Mouse (Mus musculus) c-Kit-positive CD71-positive TER-119-positive erythroid progenitor cells, embryonic 14.5 days (primary cell): ENCODE results near the gene Mapt.

Experiments
- DNase-seq: peaks from one replicate; pipeline ENCODE4 v3.0.0-alpha.2; 2013; ENCODE audit warnings: low spot score

The Mapt gene

DNA sequence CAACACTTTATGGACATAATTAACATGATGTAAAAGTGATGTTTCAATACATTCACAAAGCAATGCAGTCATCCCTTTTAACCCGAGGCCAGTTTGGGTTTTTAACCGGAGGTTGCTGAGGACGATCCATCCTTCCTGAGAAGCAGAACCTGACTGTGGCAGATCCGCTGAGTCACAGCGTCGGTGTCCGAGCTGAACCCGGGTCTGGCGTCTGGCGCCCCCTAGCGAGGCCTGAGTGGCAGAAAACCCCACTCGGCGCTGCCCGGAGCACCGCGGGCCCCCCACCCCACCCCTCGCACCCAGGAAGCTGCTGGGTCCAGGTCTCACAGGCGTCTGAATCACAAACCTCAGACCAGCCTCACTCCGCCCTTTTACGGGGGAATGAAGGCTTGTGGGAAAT lies 47.0 kb downstream of the Mapt start:
- DNase-seq: peak; percentile 44

DNA sequence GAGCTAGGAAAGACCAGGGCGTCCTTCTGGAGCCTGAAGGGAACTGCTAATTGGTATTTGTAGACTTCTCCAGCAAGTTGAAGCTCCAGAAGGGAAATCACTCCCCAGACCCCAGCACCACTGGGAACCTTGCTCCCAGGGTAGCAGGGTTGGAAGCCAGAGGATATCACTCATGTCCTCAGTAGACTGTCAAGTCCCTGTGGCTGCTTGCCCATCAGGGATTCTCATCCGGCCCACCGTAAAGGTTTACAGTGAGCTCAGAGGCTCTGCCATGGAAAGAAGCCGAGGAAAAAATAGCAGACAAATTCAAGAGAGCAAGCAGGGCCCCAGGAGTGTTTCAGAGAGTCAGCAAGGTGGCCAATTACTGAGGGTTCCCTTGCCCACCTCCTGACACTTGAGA lies 47.9 kb downstream of the Mapt start:
- DNase-seq: no peak

DNA sequence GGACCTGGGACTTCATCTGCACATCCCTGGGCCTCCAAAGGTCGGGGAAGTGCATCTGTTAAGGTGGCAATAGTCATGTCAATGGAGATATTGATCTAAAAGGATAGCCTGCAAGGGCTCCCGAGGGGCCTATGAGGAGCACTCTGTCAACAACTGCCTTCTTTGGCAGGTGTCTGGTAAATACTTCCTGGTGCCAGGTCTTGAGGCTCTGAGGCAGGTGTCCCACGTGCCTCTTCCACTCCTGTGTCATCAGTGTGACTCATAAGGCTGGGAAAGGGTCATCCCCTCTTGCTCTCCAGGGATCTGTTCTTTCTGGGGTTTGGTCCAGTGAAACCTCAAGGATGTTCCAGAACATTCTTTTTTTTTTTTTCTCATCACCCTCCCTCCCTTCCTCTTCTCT lies 48.3 kb downstream of the Mapt start:
- DNase-seq: no peak

DNA sequence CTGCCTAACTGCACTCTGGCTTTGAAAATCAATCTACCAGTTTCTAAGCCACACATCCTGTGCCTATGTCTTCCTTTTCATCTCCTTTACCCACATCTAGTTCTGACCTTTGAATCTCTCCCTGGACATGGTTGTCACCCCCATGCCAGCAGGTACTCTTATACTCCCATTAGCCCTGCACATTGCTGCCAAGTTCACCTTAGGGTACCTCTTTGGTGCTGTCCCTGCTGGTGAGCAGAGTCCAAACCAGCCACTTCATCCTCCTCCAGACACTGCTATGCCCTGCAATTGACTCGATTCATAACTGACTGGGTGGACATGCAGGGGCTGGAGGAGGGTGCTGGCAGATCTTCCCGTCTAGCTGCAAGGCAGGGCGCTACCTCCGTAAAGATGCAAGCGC lies 50.3 kb downstream of the Mapt start:
- DNase-seq: no peak

DNA sequence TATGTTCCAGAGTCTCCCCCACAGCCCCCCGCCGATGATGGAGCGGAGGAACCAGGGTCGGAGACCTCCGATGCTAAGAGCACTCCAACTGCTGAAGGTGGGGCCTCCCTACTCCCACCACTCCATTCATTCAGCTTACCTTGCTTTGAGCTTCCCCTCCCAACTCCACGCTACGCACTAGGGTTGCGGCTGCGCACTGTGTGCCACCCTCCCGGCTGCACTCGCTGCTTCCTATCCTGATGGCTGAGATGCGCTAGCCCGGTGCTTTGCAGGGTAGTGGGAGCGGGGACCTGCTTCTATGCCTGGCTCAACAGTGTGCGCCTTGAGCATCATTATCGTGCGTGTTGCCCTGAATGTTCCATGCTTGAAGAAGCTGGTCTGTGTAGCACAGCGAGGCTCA lies 55.9 kb downstream of the Mapt start:
- DNase-seq: no peak

DNA sequence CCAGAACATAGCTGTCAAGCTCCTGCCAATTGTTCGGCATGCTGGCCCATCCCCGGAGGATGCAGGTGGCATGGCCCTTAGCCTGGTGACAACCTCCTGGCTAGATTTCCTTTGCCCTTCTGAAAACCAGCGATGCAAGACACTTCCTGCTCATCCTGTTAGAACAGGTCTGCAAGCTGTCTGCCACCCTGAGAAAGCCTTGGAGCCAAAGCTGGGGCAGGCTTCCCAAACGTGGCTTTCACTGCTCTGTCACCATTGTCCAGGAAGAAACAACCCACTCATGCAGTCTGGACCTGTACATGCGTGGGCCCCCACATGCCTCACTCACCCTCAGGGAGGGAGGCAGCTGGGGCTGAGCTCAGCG lies 57.6 kb downstream of the Mapt start:
- no peak for DNase-seq

DNA sequence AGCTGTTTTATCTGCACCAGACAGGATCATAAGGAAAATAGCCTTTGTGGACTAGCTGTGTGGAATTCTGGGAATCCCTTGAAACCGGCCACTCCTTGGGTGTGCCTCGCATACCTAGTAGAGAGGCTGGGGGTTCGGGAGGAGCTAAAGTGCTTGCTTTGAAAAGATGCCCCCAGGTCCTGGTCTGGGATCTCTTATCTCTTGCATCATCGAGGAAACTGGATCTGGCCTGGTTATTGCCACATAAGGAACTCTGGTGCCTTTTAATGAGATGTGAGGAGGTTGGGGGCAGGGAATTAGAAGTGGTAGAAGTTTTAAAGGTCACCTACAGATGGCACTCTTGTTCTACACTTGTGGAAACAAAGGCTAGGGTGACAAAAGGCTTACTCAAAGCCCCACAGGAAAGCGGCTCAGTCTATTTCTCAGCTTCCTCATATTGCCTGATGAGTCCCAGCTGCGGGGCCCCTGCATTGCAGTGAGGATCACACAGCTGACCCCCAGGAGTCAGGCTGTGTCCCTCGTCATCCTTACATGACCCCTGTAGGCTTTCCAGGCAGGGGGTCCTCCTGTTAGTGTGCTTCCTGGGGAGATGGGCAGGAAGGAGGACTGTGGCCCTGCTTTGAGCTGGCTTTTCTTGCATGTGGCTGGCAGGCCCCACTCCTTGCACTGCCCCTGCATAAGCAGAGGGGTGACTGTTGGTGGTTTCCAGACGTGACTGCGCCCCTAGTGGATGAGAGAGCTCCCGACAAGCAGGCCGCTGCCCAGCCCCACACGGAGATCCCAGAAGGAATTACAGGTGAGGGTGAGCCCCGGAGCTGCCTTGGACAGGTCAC lies 58.2 kb downstream of the Mapt start:
- peak; percentile 65 for DNase-seq

DNA sequence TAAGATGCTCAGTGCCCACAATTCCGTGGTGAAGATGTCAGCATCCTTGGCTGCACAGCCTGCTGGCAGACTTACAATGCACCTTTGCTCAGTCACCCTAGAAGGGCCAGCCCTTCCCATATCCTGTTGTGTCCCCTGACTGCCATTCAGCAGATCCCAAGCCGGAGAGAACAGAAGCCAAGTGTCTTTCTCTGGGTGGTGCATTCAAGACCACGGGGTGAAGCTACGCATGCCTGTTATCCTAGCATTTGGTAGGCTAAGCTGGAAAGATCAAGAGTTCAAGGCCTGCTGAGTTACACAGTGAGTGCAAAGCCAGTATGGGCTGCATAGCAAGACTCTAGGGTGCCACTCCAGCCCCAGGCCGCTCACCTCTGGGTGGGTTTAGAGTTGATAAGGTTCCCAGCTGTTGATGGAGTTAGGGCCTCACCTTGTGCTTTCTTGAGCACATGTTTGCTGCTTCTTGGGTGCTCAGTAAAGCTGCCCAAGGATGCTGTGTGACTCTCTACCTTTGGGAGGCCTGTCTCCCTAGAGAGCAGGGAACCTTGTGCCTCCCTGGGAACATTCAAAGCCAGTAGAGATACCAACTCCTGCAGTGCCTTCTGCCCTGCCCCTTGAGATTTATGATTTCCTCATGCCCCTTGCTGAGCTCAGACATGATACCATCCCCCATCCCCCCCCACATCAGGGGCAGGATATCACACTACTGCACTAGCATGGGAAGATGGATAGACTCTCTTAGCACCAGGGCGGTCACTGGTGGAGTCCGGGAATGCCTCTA lies 61.4 kb downstream of the Mapt start:
- DNase-seq: no peak

DNA sequence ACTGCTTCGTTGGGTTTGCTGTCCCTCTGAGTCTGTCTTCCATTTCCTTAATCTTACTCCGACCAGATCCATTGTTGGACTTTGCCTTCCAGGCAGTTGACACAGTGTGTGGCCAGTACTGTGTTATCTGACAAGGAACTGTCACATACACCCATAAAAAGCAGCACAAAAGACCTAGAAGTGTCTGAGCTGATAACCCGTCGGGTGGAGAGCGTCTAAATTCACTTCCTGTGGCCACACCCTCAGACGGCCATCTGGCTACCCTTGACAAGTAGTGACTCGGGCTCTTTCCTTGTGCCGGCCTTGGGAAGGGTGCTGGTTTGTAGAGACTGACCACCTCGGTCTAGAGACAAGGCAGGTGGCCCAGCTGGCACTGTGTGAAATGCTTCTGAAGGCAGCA lies 62.1 kb downstream of the Mapt start:
- peak; percentile 75 for DNase-seq

DNA sequence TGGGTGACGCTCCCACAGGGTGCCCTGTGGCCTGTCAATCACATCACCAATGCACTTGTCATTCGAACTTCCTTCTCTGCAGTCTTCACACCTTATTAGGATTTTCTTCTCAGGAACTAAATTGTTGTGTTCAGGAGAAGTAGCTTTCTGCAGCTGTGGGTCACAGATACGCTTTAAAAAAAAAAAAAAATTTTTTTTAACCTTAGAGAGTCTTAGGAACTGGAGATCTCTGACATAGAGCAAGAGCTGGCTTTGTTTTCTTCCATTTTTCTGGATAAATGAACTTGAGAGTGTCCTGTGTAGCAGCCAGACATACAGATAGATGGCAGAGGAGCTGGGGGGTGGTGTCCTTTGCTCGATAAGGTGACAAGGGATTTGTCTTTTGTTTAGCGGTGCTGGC lies 64.0 kb downstream of the Mapt start:
- no peak for DNase-seq

DNA sequence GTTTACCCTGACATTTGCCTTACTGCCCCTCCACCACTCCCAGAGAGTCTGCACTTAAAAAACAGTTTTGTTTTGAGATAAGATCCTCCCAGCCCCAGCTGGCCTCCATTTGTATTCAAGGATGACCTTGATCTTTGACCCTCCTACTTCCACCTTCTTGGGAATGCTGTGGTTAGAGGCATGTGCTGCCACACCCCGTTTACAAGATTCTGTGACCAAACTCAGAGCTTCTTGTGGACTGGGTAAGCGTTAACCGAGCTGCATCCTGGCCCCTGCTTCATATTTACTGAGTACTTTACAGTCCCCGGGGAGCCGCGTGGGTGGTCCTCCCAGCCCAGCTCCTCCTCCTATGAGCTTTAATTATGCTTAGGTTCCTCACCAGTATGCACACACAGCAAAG lies 64.5 kb downstream of the Mapt start:
- DNase-seq: no peak

DNA sequence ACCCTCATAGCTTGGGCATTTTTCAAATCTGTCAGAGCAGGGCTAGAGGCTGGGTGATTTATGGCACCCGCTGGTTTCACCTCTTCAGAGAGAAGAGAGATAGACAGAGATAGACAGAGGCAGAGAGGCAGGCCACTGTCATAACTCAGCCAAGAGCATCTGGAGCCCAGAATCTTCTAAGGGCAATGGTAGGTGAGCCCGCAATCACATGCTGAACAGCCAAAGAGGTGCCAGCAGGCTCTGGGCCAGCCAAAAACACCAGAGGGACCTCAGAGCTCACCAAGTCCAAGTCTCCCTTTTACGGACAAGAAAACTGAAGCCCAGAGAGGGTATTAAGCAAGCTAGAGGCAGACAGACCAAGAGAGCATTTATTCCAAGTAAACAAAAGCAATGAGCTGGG lies 66.5 kb downstream of the Mapt start:
- no peak for DNase-seq

DNA sequence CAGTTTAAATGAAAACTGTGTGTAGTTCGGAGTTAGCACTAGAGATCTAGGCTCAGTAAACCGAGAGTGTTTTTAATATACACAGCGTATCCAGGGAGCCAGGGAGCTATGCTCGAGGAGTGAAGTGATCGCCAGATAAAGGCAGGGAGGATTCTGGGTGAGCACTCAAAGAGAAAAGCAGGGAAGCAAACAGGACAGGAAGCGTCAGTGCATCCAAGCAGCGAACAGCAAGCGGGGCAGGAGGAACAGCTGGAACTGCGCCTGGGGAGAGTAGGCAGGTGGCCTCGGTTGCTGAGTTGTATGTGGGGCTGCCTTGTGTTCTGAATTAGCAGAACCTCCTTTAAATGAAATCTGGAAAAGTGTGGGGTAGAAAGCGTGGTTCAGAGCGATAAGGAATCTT lies 71.4 kb downstream of the Mapt start:
- no peak for DNase-seq

DNA sequence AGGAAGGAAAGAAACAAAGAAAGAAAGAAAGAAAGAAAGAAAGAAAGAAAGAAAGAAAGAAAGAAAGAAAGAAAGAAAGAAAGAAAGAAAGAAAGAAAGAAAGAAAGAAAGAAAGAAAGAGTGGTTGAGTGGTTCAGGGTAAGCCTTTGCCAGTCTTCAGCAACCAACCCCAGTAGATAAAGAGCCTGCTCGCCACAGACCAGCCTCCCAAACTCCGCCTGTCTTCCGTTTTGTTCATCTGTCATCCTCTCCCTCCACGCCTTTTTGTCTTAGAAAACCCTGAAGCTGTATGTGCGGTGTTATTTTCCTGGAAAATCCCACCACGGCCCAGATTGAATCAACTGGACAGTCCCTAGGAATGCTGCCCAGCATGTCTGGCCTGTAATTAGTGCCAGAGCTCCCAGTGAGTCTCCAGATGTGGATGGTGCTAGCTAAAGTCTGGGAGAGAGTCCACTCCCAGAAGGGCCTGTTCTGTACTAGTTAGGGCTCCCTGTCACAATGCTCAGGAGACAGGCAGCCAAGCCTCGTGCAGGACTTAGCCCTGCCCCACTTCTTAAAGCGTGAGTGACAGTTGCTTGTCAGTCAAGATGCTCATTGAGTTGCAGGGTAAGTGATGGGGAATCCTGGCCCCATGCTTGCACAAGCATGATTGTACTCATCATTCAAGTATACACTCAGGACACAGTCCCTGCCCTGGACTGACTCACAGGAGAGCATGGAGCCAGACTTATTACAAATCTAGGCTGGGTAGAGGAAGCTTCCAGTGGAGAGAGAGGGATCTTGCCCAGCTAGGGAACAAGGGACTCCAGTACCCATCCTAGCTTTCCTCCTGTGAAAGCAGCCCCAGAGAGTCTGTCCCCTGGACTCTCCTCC lies 72.1 kb downstream of the Mapt start:
- no peak for DNase-seq

DNA sequence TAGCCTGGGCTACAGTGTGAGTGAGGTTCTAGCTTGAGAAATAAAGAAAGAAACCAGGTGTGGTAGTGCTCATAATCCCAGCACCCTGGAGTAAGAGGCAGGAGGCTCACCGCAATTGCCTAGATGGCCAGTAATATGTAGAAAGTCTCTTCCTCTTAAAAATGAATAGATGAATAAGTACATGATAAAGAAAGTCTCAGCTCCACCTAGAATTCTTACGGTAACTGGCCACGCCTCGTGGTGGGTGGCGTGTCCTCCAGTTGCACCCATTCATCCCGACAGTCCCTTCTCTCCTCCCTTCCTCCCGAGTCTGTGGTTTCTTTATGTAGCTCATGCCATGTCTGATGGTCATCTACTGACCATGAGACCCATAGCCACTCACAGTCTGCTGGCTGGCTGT lies 74.5 kb downstream of the Mapt start:
- no peak for DNase-seq

DNA sequence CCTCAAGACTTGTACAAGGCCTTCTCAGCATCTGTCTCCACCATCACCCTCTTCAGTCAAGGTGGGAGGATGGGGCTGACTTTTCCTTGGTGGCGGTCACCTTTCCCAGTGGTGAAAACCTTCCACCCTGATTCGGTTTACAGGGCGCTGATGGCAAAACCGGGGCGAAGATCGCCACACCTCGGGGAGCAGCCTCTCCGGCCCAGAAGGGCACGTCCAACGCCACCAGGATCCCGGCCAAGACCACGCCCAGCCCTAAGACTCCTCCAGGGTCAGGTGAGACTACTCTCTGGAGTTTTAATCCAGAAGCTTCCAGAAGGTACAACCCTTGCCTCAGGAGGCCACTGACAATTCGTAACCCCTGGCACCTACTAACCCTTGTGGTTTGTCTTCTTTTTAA lies 75.3 kb downstream of the Mapt start:
- DNase-seq: no peak

DNA sequence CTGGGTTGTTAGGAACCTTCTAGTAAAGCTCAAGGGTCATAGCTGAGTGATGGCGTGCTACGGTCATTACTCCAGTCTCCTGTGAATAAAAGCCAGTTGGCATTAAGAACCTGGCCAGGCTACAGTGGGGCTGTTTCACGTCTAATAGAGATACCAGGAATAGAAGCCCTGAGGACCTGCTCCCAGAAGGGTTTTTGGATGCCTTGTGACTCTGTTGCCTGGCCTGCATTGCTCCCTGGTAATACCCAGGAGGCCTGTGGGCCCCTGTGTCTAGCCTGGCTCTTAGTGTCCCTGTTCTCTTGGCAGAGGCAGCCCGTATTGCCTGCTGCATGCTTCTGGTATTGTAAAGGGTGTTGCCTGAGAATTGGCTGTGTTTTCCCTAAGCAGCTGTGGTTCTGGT lies 75.9 kb downstream of the Mapt start:
- DNase-seq: no peak

DNA sequence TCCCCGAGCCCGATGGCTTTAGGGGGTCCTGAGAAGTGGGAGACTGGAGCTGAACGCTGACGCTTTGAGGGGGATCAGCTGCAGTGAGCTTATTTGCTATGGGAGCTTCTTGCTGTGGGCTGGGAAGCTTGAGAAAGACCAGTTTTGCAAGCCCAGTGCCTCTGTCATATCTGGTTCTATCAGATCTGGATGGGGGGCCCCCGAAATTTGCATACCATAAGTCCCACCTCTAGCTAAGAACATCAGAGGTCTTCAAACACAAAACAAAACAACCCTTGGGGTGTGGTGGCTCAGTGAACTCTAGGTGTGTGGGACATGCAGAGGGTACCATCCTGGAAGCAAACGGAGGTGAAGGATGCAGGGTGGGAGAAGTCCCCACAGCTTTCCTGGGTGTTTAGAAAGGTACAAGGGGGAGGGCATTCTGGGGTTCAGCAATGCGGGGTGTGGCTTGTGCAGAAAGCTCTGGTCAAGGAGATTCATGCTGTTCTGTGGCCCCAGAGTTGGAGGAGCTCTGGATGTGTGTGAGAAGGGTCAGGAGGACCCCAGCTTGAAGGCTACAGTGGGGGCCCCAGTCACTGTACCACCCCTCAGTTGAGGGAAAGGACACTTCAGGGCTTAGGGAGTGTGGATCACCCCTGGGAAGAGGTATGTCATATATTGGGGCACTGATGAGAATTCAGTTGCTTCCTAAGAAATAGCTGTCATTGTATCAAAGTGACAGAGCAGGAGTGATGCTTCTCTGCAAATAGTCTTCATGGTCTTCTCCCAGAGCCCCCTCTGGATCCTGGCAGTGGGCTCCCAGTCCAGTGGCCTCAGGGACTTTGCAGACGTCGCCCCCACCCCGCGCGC lies 78.4 kb downstream of the Mapt start:
- no peak for DNase-seq

DNA sequence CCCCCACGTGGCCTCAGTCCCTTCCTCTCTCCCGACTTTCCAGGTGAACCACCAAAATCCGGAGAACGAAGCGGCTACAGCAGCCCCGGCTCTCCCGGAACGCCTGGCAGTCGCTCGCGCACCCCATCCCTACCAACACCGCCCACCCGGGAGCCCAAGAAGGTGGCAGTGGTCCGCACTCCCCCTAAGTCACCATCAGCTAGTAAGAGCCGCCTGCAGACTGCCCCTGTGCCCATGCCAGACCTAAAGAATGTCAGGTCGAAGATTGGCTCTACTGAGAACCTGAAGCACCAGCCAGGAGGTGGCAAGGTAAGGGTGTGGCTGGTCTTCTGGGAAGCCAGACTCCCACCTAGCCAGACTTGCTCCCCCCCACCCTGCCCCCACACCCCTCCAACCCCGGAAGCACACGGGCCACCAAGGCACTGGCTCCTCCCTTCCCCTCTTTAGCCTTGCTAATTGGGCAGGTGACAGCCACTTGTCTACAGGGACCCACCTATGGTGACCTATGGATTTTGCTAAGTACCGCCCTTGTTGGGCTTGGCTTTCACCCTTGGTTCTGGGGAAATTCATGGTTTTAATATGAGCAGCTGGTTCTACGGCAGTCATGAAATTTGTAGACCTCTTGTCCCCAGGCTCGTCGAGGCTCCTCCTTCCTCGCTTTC lies 79.2 kb downstream of the Mapt start:
- DNase-seq: peak; percentile 51

DNA sequence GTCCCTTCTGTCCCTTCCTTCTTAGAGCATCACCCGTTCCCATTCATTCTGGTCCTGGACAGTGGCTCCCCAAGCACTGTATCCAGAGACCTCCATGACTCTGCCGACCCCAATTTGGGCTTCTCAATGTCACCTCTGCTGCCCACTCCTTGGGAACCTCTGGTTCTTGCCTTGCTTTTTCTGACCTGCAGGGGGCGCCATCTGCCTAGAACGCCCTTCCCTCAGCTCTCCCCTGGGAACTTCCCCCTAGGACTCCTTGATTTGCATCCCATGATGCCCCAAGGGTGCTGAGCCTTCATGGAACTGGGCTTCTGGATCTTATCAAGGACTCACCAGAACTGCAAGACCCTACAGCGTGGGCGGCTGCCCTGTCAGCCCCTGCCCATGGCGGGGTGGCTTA lies 80.5 kb downstream of the Mapt start:
- DNase-seq: no peak

DNA sequence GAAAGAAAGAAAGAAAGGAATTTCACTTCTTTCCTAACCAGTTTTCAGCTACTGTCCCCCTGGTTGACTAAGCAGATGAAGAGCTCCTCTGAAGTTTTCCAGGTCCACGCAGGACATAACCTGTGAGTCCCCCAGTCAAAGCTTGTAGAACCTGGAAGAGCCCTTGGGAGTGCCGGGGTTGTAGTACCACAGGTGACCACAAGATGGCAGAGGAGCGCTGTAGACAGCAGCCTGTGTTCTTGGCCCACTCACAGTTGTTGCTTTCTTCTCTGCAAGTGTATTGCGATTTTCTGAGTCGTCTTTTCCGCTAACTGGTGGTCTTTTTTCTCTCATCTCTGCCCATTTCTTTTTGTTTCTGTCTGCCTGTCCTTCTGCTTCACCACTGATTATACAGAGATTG lies 84.5 kb downstream of the Mapt start:
- DNase-seq: peak; percentile 88
